Mouse (Mus musculus) spleen, postnatal 4 days (tissue): Measurements from ENCODE around the gene Cdkn2aip.

Experiments
- DNase-seq, 2 experiments: peaks; one replicate each; pipeline ENCODE4 v3.0.0; 2022; ENCODE audit warnings: low spot score in 2 of 2

Cdkn2aip gene

DNA sequence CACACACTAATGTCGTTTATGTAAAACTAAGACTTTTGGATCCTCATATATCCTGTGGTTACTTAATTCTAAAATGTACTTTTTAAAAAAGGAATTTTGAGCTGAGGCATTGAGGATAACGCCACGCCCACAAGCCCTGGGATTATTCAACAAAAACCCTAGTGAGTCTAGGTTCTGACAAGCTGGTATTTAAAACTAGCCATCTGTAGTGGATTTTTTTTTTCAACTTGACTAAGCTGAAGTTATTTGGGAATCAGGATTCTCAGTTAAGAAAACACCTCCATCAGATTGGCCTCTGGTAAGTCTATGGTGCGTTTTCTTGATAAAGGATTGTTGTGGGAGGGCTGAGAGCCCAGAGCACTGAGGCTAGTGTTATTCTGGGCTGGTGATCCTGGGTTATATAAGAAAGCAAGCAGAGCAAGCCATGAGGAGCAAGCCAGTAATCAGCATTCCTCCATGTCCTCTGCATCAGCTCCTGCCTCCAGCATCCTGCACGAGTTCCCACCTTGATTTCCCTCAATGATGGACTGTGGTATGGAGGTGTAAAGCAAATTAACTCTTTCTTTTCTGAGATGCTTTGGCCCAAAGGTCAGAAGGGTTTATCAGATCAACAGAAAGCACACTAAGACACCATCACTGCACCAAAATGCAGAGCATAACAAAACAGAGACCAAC is 18.2 kb downstream of the Cdkn2aip start:
- no peak for DNase-seq

DNA sequence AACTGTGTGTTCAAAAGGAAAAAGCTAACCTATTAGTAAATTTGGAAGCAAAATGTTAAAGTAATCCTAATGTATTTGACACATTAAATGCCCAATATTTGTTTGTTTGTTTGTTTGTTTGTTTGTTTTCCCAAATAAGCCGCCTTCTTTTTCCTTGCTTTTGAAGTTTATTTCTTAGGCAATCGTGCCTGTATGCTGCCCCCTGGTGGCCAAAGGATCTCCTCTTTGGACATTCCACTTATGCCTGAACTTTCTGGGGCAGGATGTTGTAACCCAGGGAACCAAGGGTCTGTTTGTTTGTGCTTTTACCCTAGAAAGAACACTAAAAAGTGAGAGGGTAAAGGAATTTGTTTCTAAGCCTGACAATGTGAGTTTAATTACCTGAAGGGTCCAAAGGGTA is 20.6 kb downstream of the Cdkn2aip start:
- DNase-seq: peak; percentile 68 to 91

- no peak for DNase-seq
Measured at GRCm38 (mm10) chr8:47691831-47692230, 21.9 kb downstream of the Cdkn2aip start.

- DNase-seq: no peak
Measured at GRCm38 (mm10) chr8:47691303-47691702, 22.4 kb downstream of the Cdkn2aip start.

- no peak for DNase-seq
Measured at GRCm38 (mm10) chr8:47690674-47691078, 23.1 kb downstream of the Cdkn2aip start.

- DNase-seq: peak; percentile 43 to 70
Measured at GRCm38 (mm10) chr8:47689704-47690326, 23.9 kb downstream of the Cdkn2aip start.

GRCm38 (mm10) chr8:47684441-47684840 is 29.3 kb downstream of the Cdkn2aip start:
- DNase-seq: no peak

GRCm38 (mm10) chr8:47683994-47684393 is 29.7 kb downstream of the Cdkn2aip start:
- DNase-seq: no peak

GRCm38 (mm10) chr8:47680306-47680705 is 33.4 kb downstream of the Cdkn2aip start:
- no peak for DNase-seq

- no peak for DNase-seq
Measured at GRCm38 (mm10) chr8:47679603-47680002, 34.1 kb downstream of the Cdkn2aip start.

DNA sequence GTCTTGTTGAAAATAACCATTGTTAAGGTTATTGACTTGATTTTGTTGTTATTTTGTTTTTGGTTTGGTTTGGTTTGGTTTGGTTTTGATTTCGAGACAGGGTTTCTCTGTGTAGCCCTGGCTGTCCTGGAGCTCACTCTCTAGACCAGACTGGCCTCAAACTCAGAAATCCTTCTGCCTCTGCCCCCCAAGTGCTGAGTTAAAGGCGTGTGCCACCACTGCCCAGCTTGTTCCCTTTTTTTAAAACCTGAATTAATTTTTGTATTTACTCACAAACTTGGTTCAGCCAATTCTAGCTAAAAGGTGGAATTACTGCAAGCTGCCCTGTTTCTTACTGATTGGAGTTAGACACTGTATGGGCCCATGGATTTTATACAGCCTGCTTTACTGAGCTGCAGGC is 37.1 kb downstream of the Cdkn2aip start:
- no peak for DNase-seq

DNA sequence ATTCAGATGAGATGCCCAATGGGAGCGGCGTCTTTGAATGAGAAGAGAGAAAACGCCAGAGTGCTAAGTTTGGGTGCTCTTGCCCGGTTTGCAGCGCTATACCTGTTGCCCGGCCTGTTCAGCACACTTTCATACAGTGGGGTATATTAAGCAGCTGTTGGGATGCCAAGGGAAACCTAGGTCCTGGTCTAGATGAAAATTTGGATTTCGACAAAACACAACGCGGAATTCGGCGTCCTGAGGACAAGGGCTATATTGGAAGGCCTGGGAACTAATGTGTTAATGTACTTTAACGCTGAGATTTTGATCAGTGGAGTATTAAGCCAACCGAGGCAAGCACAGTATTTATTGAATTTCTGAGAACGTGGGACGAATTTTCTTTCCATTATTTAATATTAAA is 37.5 kb downstream of the Cdkn2aip start:
- no peak for DNase-seq

DNA sequence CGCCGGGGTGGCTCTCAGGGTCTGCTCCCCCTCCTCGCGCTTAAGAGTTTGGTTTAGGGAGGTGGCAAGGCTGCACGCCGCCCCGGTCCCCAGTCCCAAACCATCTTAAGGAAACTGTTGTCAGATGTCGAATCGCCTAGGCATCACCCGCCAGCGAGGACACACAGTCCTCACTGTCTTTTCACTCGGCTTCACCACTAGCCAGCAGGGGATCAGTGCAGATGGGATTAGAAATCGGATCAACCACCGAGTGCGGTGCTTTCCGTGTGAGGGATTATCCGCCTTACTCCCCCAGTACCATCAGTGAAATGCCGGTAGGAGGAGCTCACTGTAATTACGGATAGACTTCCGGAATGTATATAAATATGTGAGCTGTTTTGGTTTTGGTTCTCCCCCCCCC is 37.9 kb downstream of the Cdkn2aip start:
- no peak for DNase-seq

GRCm38 (mm10) chr8:47674777-47675710 is 38.7 kb downstream of the Cdkn2aip start, which contains the start of gene Ing2:
Ing2 (minus strand) TSS chr8:47675556.
- peak; percentile 100 for DNase-seq

- DNase-seq: peak; percentile 51 to 81
Measured at GRCm38 (mm10) chr8:47674140-47674776, 39.5 kb downstream of the Cdkn2aip start.

GRCm38 (mm10) chr8:47673317-47674139 is 40.2 kb downstream of the Cdkn2aip start:
- DNase-seq: peak; percentile 91 to 97

GRCm38 (mm10) chr8:47664231-47664785 is 49.4 kb downstream of the Cdkn2aip start:
- DNase-seq: no peak

GRCm38 (mm10) chr8:47663201-47663600 is 50.5 kb downstream of the Cdkn2aip start:
- no peak for DNase-seq

DNA sequence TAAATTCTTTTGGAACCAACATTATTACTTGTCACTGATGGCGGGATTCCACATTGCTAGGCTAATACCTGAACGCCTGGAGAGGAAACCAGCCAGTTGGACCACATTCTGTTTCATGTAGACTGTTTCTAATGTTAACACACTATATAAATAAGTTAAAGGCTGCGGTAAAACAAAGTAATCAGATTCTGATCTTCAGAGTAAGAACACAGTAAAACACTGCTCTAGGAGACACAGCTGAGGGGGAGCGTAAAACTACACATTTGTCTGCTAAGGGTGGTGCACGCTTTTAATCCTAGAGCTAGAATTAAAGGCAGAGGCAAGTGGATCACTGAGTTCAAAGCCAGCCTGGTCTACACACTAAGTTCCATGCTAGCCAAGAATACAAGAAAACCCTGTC is 51.0 kb downstream of the Cdkn2aip start:
- no peak for DNase-seq

- DNase-seq: no peak
Measured at GRCm38 (mm10) chr8:47660394-47660793, 53.3 kb downstream of the Cdkn2aip start.

GRCm38 (mm10) chr8:47659463-47659862 is 54.3 kb downstream of the Cdkn2aip start:
- DNase-seq: no peak
